In genomic region chr17:34592581-34593549, GRCm38 (mm10) we compare ENCODE assay signal across 8 mouse cellular contexts. TPM values are rescaled to one million over a fixed set of nuclear protein-coding genes. Genes with fewer than 3 reads are reported as not detected.
A peak's percentile ranks its signal among the peaks of the same experiment; 100 is the strongest.
DNase-seq lines count a peak whose midpoint lies in the region; ATAC-seq and TF ChIP-seq lines count a peak whose summit lies in the region.

No protein-coding gene starts in this region.

- peak overlapping the region; percentile 91 for H3K4me3 ChIP-seq in embryonic facial prominence, embryonic 11.5 days (ENCODE audit: low read depth, low read length)
- H3K4me3 ChIP-seq in hindbrain, embryonic 15.5 days = peak overlapping the region; percentile 85
- peak overlapping the region; percentile 69 for H3K4me3 ChIP-seq in liver, postnatal 0 days (ENCODE audit: low read depth, low read length)

- WGBS in embryonic facial prominence, embryonic 11.5 days = under 1% methylated on average over 30 of the region's 32 CpGs
- whole genome bisulfite sequencing in hindbrain, embryonic 15.5 days = 2% methylated on average over 25 of the region's 32 CpGs
- WGBS in liver, postnatal 0 days (ENCODE audit: insufficient replicate concordance) = 3% methylated on average over 28 of the region's 32 CpGs

- H3K27ac ChIP-seq in embryonic facial prominence, embryonic 11.5 days (replicated peaks; ENCODE audit: low read depth, low read length) = peak overlapping the region; percentile 99
- H3K27ac ChIP-seq in hindbrain, embryonic 15.5 days (replicated peaks) = peak overlapping the region; percentile 98
- peak overlapping the region; percentile 84 for H3K27ac ChIP-seq in liver, postnatal 0 days (ENCODE audit: low read depth)

- peaks cover 34% of the 10 kb centered on the region for H3K4me1 ChIP-seq in embryonic facial prominence, embryonic 11.5 days (ENCODE audit: control insufficient read depth, insufficient read depth, low read length)
- H3K4me1 ChIP-seq in hindbrain, embryonic 15.5 days (replicated peaks) = peaks cover 67% of the 10 kb centered on the region
- peaks cover 63% of the 10 kb centered on the region for H3K4me1 ChIP-seq in liver, postnatal 0 days (ENCODE audit: insufficient read depth)

- H3K4me2 ChIP-seq in embryonic facial prominence, embryonic 11.5 days (ENCODE audit: low read depth, low read length) = peak overlapping the region; percentile 93
- peak overlapping the region; percentile 89 for H3K4me2 ChIP-seq in hindbrain, embryonic 15.5 days
- peak overlapping the region; percentile 99 for H3K4me2 ChIP-seq in liver, postnatal 0 days (ENCODE audit: low read depth, low read length)

- peak overlapping the region; percentile 98 for H3K9ac ChIP-seq in embryonic facial prominence, embryonic 11.5 days (replicated peaks; ENCODE audit: low read length)
- H3K9ac ChIP-seq in hindbrain, embryonic 15.5 days = peak overlapping the region; percentile 95
- peak overlapping the region; percentile 88 for H3K9ac ChIP-seq in liver, postnatal 0 days (replicated peaks)

- DNase-seq in kidney, adult 11 months = peak; percentile 49
- DNase-seq in kidney, adult 8-10 months = no peak
- peak; percentile 22 for DNase-seq in Muller cell, postnatal 12 days (ENCODE audit: inconsistent ontology term)
- DNase-seq in embryonic facial prominence, embryonic 11.5 days (ENCODE audit: low spot score) = peak; percentile 63
- no peak for DNase-seq in liver, postnatal 0 days
- DNase-seq in retina, postnatal 1 day = peak; percentile 61
- no peak for DNase-seq in B cell, adult 2 months

- H3K36me3 ChIP-seq in embryonic facial prominence, embryonic 11.5 days (replicated peaks; ENCODE audit: control insufficient read depth, insufficient read depth, low read depth, low read length) = peaks cover 3% of the 10 kb centered on the region; the same call in 1 of the 2 replicates
- H3K36me3 ChIP-seq in hindbrain, embryonic 15.5 days = peaks cover 17% of the 10 kb centered on the region
- H3K36me3 ChIP-seq in liver, postnatal 0 days (replicated peaks; ENCODE audit: insufficient read depth, low read length) = peaks cover 22% of the 10 kb centered on the region

- no peaks in the 10 kb centered on the region for H3K9me3 ChIP-seq in embryonic facial prominence, embryonic 11.5 days (replicated peaks; ENCODE audit: control insufficient read depth, low read length)
- no peaks in the 10 kb centered on the region for H3K9me3 ChIP-seq in hindbrain, embryonic 15.5 days
- H3K9me3 ChIP-seq in liver, postnatal 0 days (ENCODE audit: low read length) = no peaks in the 10 kb centered on the region

- H3K27me3 ChIP-seq in embryonic facial prominence, embryonic 11.5 days (ENCODE audit: control insufficient read depth, insufficient read depth, low read length) = no peaks in the 10 kb centered on the region
- H3K27me3 ChIP-seq in hindbrain, embryonic 15.5 days = no peaks in the 10 kb centered on the region
- H3K27me3 ChIP-seq in liver, postnatal 0 days (ENCODE audit: insufficient read depth, low read length) = no peaks in the 10 kb centered on the region

- no peak for ATAC-seq in embryonic facial prominence, embryonic 11.5 days (replicated peaks; ENCODE audit: insufficient number of reproducible peaks, low FRiP score, low TSS enrichment, low read depth)
- peak; percentile 20; the same call in 1 of the 2 replicates for ATAC-seq in hindbrain, embryonic 15.5 days (ENCODE audit: low FRiP score, low read depth)
- no peak for ATAC-seq in liver, postnatal 0 days

- no peak for TF ChIP-seq CTCF in liver, postnatal 0 days (IDR thresholded peaks at IDR 0.05; ENCODE audit: low read depth)

- no peak for TF ChIP-seq EP300 in liver, postnatal 0 days (IDR thresholded peaks at IDR 0.05; ENCODE audit: low read depth)

RNA-seq across cellular contexts. Expression of gene Pbx2, which starts 1.8 kb away (rescaled TPM):
- polyA plus RNA-seq in embryonic facial prominence, embryonic 11.5 days (2014; fragmentation: Nextera tagmentation; extraction: Ambion mirVana) = 17.9 and 21.2 TPM in 2 replicates
- polyA plus RNA-seq in hindbrain, embryonic 15.5 days (2015; fragmentation: Nextera tagmentation; extraction: Ambion mirVana) = 8.9 TPM in 2 replicates
- 3.6 and 4.9 TPM in 2 replicates for polyA plus RNA-seq in liver, postnatal 0 days (2015; fragmentation: Nextera tagmentation; extraction: Ambion mirVana)

RNA-seq across cellular contexts. Expression of gene Gpsm3, which starts 3.3 kb away (rescaled TPM):
- polyA plus RNA-seq in embryonic facial prominence, embryonic 11.5 days (2014; fragmentation: Nextera tagmentation; extraction: Ambion mirVana) = 5.5 and 6.0 TPM in 2 replicates
- polyA plus RNA-seq in hindbrain, embryonic 15.5 days (2015; fragmentation: Nextera tagmentation; extraction: Ambion mirVana) = 4.1 TPM in 2 replicates
- polyA plus RNA-seq in liver, postnatal 0 days (2015; fragmentation: Nextera tagmentation; extraction: Ambion mirVana) = 19.6 and 24.7 TPM in 2 replicates

RNA-seq across cellular contexts. Expression of gene Ager, which starts 4.8 kb away (rescaled TPM):
- polyA plus RNA-seq in embryonic facial prominence, embryonic 11.5 days (2014; fragmentation: Nextera tagmentation; extraction: Ambion mirVana) = 0.64 and 1.2 TPM in 2 replicates
- polyA plus RNA-seq in hindbrain, embryonic 15.5 days (2015; fragmentation: Nextera tagmentation; extraction: Ambion mirVana) = 1.8 TPM in 2 replicates
- 1.4 and 1.9 TPM in 2 replicates for polyA plus RNA-seq in liver, postnatal 0 days (2015; fragmentation: Nextera tagmentation; extraction: Ambion mirVana)

RNA-seq across cellular contexts. Expression of gene Rnf5, which starts 10.6 kb away (rescaled TPM):
- 117 and 118 TPM in 2 replicates for polyA plus RNA-seq in embryonic facial prominence, embryonic 11.5 days (2014; fragmentation: Nextera tagmentation; extraction: Ambion mirVana)
- 270 and 283 TPM in 2 replicates for polyA plus RNA-seq in hindbrain, embryonic 15.5 days (2015; fragmentation: Nextera tagmentation; extraction: Ambion mirVana)
- 78.4 and 80.0 TPM in 2 replicates for polyA plus RNA-seq in liver, postnatal 0 days (2015; fragmentation: Nextera tagmentation; extraction: Ambion mirVana)

RNA-seq across cellular contexts. Expression of gene Agpat1, which starts 11.2 kb away (rescaled TPM):
- polyA plus RNA-seq in embryonic facial prominence, embryonic 11.5 days (2014; fragmentation: Nextera tagmentation; extraction: Ambion mirVana) = 55.3 and 59.8 TPM in 2 replicates
- 123 and 142 TPM in 2 replicates for polyA plus RNA-seq in hindbrain, embryonic 15.5 days (2015; fragmentation: Nextera tagmentation; extraction: Ambion mirVana)
- polyA plus RNA-seq in liver, postnatal 0 days (2015; fragmentation: Nextera tagmentation; extraction: Ambion mirVana) = 9.9 and 11.1 TPM in 2 replicates

Comparison
In these comparisons a context has a peak if more than half of its experiments do, and no peak if none do; other contexts are left out.
1. DNase-seq: peak in kidney, adult 11 months (single experiment), Muller cell, postnatal 12 days (single experiment), embryonic facial prominence, embryonic 11.5 days (single experiment) and retina, postnatal 1 day (single experiment); none in kidney, adult 8-10 months (0 of 2), liver, postnatal 0 days (single experiment) and B cell, adult 2 months (0 of 2).
2. Peak in every context shown above with its lines, with median percentiles within 50 percentile points of each other: H3K27ac ChIP-seq, H3K4me2 ChIP-seq, H3K4me3 ChIP-seq and H3K9ac ChIP-seq.